Mouse (Mus musculus): ENCODE data around the gene Idh2. TPM values are rescaled to one million over a fixed set of nuclear protein-coding genes. Genes with fewer than 3 reads are reported as not detected.

The Idh2 gene
- polyA plus RNA-seq, 1 experiment from 2014 or later = 403 TPM

DNA sequence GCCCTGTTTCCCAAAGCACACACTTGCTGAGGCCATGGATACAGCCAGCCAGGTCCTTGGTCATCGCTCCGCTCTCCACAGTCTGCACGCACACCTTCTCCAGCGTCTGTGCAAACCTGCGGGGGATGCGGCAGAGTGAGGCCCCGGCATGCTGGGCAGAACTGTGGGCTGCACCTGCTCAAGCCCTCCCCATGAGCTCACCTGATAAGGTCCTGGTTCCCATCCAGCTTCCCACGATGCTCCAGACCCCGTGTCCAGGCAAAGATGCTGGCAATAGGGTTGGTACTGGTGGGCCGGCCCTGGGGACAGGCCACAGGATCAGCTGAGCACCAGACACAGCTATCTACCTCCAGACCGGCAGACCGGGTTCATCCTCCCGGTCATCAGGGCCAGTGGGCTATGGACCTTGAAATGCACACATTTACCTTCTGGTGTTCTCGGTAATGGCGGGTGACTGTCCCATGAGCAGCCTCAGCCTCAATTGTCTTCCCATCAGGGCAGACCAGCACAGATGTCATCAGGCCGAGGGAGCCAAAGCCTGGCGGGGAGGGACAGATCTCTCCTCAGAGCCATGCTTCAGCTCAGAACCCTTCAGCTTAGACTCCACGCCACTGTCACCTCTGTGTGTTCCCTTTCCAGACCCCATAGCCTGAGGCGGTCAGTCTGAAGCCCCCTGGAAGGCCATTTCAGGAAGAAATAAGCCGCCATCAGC, 19.4 kb downstream of the Idh2 start:
- Histone ChIP-seq H3K9ac (ENCODE audit: low read length) (no peak overlapping the region), H3K9me3 (ENCODE audit: control insufficient read depth, low read length) (no peaks in the 10 kb centered on the region), H3K36me3 (ENCODE audit: control insufficient read depth, insufficient read depth, low read length) (peaks cover 28% of the 10 kb centered on the region), H3K4me1 (replicated peaks; ENCODE audit: control insufficient read depth, insufficient read depth, low read length) (no peaks in the 10 kb centered on the region), H3K27ac (ENCODE audit: low read depth, low read length) (no peak overlapping the region), H3K4me3 (ENCODE audit: low read depth, low read length) (no peak overlapping the region), H3K27me3 (ENCODE audit: control insufficient read depth, insufficient read depth, low read length) (no peaks in the 10 kb centered on the region), H3K4me2 (ENCODE audit: low read depth, low read length, severe bottlenecking) (no peak overlapping the region)
- 95% methylated on average over 20 of the region's 20 CpGs for WGBS
- ATAC-seq (replicated peaks; ENCODE audit: low FRiP score) = no peak
- no peak for DNase-seq (ENCODE audit: low spot score)

- H3K9ac ChIP-seq (ENCODE audit: low read length) = no peak overlapping the region
- no peak overlapping the region for H3K4me3 ChIP-seq (ENCODE audit: low read depth, low read length)
- H3K4me1 ChIP-seq (replicated peaks; ENCODE audit: control insufficient read depth, insufficient read depth, low read length) = no peaks in the 10 kb centered on the region
- no peak overlapping the region for H3K4me2 ChIP-seq (ENCODE audit: low read depth, low read length, severe bottlenecking)
- DNase-seq (ENCODE audit: low spot score) = no peak
- no peak overlapping the region for H3K27ac ChIP-seq (ENCODE audit: low read depth, low read length)
- H3K36me3 ChIP-seq (ENCODE audit: control insufficient read depth, insufficient read depth, low read length) = peaks cover 19% of the 10 kb centered on the region; the same call in 1 of the 2 replicates
- H3K9me3 ChIP-seq (ENCODE audit: control insufficient read depth, low read length) = no peaks in the 10 kb centered on the region
- no peaks in the 10 kb centered on the region for H3K27me3 ChIP-seq (ENCODE audit: control insufficient read depth, insufficient read depth, low read length)
- no peak for ATAC-seq (replicated peaks; ENCODE audit: low FRiP score)
- WGBS = 84% methylated on average over 5 of the region's 5 CpGs
These were observed 20.7 kb downstream of the Idh2 start for GRCm38 (mm10) chr7:80094481-80094880.

DNA sequence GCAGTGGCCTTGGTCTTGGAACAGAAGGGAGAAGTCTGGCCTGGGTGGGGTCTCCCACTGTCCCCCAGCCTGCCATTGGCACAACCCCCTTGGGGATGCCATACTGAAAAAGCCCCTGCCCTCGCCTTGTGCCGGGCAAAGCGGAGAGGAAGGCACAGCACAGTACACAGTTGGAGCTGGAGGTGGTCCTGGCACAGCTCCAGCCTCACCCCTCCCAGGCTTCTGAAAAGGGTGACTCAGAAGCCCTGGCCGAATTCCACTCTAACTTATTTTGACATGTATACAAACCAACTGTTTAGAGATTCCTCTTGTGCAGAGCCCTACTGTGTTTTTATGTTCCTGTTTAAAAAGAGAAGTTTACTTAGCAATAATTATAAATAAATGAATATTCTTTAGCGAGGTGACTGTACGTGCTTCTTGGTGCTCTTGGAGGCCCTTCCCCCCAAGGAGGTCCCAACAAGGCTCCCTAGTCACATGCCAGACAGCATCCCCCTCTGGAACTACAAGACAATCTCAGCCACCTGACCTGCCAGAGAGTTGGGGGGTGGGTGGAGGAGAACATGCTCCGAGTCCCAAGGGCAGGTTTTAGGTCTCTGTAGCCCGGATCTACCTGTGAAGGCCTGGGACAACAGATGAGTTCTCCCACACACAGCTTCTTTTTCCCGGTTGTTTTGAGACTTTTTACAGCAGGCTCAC, 22.7 kb downstream of the Idh2 start:
- ATAC-seq (replicated peaks; ENCODE audit: low FRiP score) (no peak), DNase-seq (ENCODE audit: low spot score) (no peak)
- H3K4me2 ChIP-seq (ENCODE audit: low read depth, low read length, severe bottlenecking) = no peak overlapping the region
- no peaks in the 10 kb centered on the region for H3K4me1 ChIP-seq (replicated peaks; ENCODE audit: control insufficient read depth, insufficient read depth, low read length)
- H3K36me3 ChIP-seq (ENCODE audit: control insufficient read depth, insufficient read depth, low read length) = peaks cover 10% of the 10 kb centered on the region; the same call in 1 of the 2 replicates
- H3K27ac ChIP-seq (ENCODE audit: low read depth, low read length) = no peak overlapping the region
- H3K27me3 ChIP-seq (ENCODE audit: control insufficient read depth, insufficient read depth, low read length) = no peaks in the 10 kb centered on the region
- no peaks in the 10 kb centered on the region for H3K9me3 ChIP-seq (ENCODE audit: control insufficient read depth, low read length)
- no peak overlapping the region for H3K9ac ChIP-seq (ENCODE audit: low read length)
- 86% methylated on average over 9 of the region's 9 CpGs for WGBS
- H3K4me3 ChIP-seq (ENCODE audit: low read depth, low read length) = no peak overlapping the region

DNA sequence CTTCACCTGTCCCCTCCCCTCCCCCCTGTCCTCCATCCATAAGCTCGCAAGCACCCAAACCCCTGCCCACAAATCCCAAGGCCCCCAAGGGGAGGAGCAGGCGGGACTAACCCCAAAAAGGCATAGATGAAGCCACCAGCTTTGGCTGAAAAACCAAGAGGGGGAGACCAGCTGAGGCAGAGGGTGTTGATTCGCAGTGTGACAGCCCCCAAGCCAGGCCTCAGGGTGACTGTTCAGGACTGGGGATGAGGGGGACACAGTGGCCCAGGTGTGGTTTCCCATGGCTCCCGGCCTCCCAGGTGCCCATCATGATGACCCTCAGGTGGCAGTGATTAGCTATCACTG, 23.4 kb downstream of the Idh2 start:
- 84% methylated on average over 4 of the region's 4 CpGs for WGBS
- H3K36me3 ChIP-seq (ENCODE audit: control insufficient read depth, insufficient read depth, low read length) = peaks cover 14% of the 10 kb centered on the region; the same call in 1 of the 2 replicates

GRCm38 (mm10) chr7:80091004-80091865, 24.0 kb downstream of the Idh2 start:
- peaks cover 16% of the 10 kb centered on the region; the same call in 1 of the 2 replicates for H3K36me3 ChIP-seq (ENCODE audit: control insufficient read depth, insufficient read depth, low read length)
- no peak overlapping the region for H3K4me3 ChIP-seq (ENCODE audit: low read depth, low read length)
- no peak for ATAC-seq (replicated peaks; ENCODE audit: low FRiP score)
- H3K4me2 ChIP-seq (ENCODE audit: low read depth, low read length, severe bottlenecking) = no peak overlapping the region
- no peaks in the 10 kb centered on the region for H3K27me3 ChIP-seq (ENCODE audit: control insufficient read depth, insufficient read depth, low read length)
- H3K4me1 ChIP-seq (replicated peaks; ENCODE audit: control insufficient read depth, insufficient read depth, low read length) = no peaks in the 10 kb centered on the region
- no peak overlapping the region for H3K9ac ChIP-seq (ENCODE audit: low read length)
- H3K9me3 ChIP-seq (ENCODE audit: control insufficient read depth, low read length) = no peaks in the 10 kb centered on the region
- no peak overlapping the region for H3K27ac ChIP-seq (ENCODE audit: low read depth, low read length)
- 72% methylated on average over 13 of the region's 13 CpGs for WGBS
- no peak for DNase-seq (ENCODE audit: low spot score)

More for the DNA sequence above, 23.4 kb downstream of the Idh2 start:
- DNase-seq (ENCODE audit: low spot score) (no peak), ATAC-seq (replicated peaks; ENCODE audit: low FRiP score) (no peak)
- Histone ChIP-seq H3K9me3 (ENCODE audit: control insufficient read depth, low read length) (no peaks in the 10 kb centered on the region), H3K4me1 (replicated peaks; ENCODE audit: control insufficient read depth, insufficient read depth, low read length) (no peaks in the 10 kb centered on the region), H3K9ac (ENCODE audit: low read length) (no peak overlapping the region), H3K27me3 (ENCODE audit: control insufficient read depth, insufficient read depth, low read length) (no peaks in the 10 kb centered on the region), H3K4me3 (ENCODE audit: low read depth, low read length) (no peak overlapping the region), H3K4me2 (ENCODE audit: low read depth, low read length, severe bottlenecking) (no peak overlapping the region), H3K27ac (ENCODE audit: low read depth, low read length) (no peak overlapping the region)

GRCm38 (mm10) chr7:80090191-80091003, 24.8 kb downstream of the Idh2 start:
- Histone ChIP-seq H3K4me3 (ENCODE audit: low read depth, low read length) (no peak overlapping the region), H3K36me3 (ENCODE audit: control insufficient read depth, insufficient read depth, low read length) (peaks cover 18% of the 10 kb centered on the region; the same call in 1 of the 2 replicates), H3K27ac (ENCODE audit: low read depth, low read length) (no peak overlapping the region), H3K9me3 (ENCODE audit: control insufficient read depth, low read length) (no peaks in the 10 kb centered on the region), H3K4me2 (ENCODE audit: low read depth, low read length, severe bottlenecking) (no peak overlapping the region), H3K4me1 (replicated peaks; ENCODE audit: control insufficient read depth, insufficient read depth, low read length) (no peaks in the 10 kb centered on the region), H3K9ac (ENCODE audit: low read length) (no peak overlapping the region), H3K27me3 (ENCODE audit: control insufficient read depth, insufficient read depth, low read length) (no peaks in the 10 kb centered on the region)
- DNase-seq (ENCODE audit: low spot score) (no peak), ATAC-seq (replicated peaks; ENCODE audit: low FRiP score) (no peak)
- WGBS = 92% methylated on average over 18 of the region's 18 CpGs

GRCm38 (mm10) chr7:80088191-80088590, 27.0 kb downstream of the Idh2 start:
- H3K36me3 ChIP-seq (ENCODE audit: control insufficient read depth, insufficient read depth, low read length) = peaks cover 15% of the 10 kb centered on the region; the same call in 1 of the 2 replicates
- H3K4me3 ChIP-seq (ENCODE audit: low read depth, low read length) = no peak overlapping the region
- H3K4me1 ChIP-seq (replicated peaks; ENCODE audit: control insufficient read depth, insufficient read depth, low read length) = no peaks in the 10 kb centered on the region
- ATAC-seq (replicated peaks; ENCODE audit: low FRiP score) (no peak), DNase-seq (ENCODE audit: low spot score) (no peak)
- WGBS = 90% methylated on average over 9 of the region's 9 CpGs
- H3K4me2 ChIP-seq (ENCODE audit: low read depth, low read length, severe bottlenecking) = no peak overlapping the region
- no peak overlapping the region for H3K9ac ChIP-seq (ENCODE audit: low read length)
- H3K9me3 ChIP-seq (ENCODE audit: control insufficient read depth, low read length) = no peaks in the 10 kb centered on the region
- no peaks in the 10 kb centered on the region for H3K27me3 ChIP-seq (ENCODE audit: control insufficient read depth, insufficient read depth, low read length)
- H3K27ac ChIP-seq (ENCODE audit: low read depth, low read length) = no peak overlapping the region
